Mouse (Mus musculus) layer of hippocampus, adult 18-20 months (tissue): ENCODE measurements around the gene Traf3ip1. TPM values are rescaled to one million over a fixed set of nuclear protein-coding genes. Genes with fewer than 3 reads are reported as not detected.
"Not testable (repeated sequence)": the region's sequence is repeated elsewhere in the genome, so short reads cannot be mapped to it uniquely, and the experiment has no call there.

Experiments used
- DNase-seq, 2 experiments: peaks; one replicate each; pipeline ENCODE4 v3.0.0; 2022; ENCODE audit warnings: low spot score in 2 of 2
- total RNA-seq, 2 experiments: library from RNA; stranded (reverse); gene quantifications; 2 replicates each; pipeline ENCODE4 v1.2.3; 2021

The Traf3ip1 gene
- total RNA-seq, 2 experiments from 2014 or later: 14.3 to 14.6 TPM

- no peak for DNase-seq
These were observed 30.0 kb upstream of the Traf3ip1 start for GRCm38 (mm10) chr1:91464436-91464835.

- no peak for DNase-seq
These were observed 29.2 kb upstream of the Traf3ip1 start for GRCm38 (mm10) chr1:91465244-91465643.

DNA sequence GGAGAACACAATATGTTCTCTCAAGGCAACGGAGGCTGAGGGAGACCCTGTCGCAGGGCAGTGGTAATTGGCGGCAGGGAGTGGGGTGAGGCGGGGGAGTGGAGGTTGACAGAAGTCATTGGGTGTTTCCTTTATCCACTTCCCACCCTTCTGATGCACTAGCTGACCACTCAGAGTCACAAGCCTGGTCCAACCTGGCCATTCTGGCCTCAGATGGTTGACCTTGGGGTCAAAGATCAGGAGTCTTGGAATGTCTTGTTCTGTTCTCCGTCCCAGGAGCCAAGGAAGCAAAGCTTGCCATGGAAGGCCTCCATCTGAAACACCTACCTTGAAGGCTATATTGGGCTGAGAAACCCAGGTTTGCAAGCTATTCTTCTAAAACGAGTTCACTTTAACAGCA, 28.3 kb upstream of the Traf3ip1 start:
- no peak for DNase-seq

- no peak for DNase-seq
These were observed 24.5 kb upstream of the Traf3ip1 start for GRCm38 (mm10) chr1:91469888-91470419.

DNA sequence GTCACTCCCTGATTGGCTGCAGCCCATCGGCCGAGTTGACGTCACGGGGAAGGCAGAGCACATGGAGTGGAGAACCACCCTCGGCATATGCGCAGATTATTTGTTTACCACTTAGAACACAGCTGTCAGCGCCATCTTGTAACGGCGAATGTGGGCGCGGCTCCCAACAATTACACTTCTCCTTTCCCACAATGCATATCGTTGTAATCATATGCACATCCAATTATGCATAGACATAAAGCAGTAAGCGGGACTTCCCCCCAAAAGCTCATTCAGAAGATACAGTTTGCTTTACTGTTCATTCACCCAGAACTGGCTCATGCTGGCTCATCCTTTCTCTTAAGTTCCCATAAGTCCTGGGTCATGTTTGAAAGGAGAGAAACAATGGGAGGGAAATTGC, 16.3 kb upstream of the Traf3ip1 start:
- not testable (repeated sequence) for DNase-seq

- no peak for DNase-seq
These were observed 15.5 kb upstream of the Traf3ip1 start for GRCm38 (mm10) chr1:91478958-91479357.

- no peak for DNase-seq
These were observed 11.7 kb upstream of the Traf3ip1 start for GRCm38 (mm10) chr1:91482616-91483211.

DNA sequence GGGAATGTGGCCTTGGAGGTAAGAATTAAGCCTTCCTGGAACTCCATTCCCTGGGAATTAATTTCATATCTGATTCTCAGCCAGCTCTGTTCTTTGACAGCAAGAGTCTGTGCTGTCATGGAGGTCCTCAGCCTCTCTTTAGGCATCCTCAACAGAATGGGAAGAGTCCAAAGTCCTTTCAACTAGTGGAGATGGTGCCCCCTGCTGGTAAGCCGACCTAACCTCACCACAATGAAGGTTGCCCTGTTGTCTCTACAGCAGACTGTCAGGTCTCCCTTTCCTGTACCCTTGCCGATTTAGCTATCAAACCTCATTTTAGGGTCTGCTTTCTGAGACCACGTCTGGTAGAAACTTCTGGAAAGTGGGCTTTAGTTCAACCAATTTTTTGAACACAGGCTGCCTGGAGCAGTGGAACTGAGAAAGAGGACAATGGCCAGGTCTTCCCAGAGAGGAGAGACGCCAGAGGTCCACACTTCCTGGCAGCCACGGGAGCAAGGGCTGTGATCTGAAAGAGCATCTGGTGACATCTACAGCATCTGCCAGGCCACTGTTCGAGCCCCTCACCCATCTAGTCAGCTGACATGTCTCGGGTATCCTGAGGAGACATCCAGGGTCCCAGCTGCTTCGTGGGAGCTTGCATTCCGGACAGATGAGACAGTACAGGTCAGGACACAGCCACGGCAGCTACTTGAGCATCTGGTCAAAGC, 11.0 kb upstream of the Traf3ip1 start:
- DNase-seq: peak; percentile 61 to 88

DNA sequence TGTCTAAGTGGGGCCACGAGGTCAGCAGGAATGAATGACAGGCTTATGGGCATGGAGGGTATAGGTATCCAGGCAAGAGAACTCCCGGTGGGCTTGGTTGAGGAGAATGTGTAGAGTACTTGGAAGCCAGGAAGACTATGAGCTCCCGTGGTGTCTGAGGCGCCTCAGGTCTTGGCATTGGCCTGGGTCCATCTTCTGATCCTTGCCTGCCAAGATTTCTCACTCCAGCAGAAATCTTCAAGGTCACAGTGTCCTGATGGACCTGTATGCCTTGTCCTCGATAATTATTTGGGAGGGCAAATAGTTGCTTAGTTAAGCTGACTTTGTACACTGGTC, 10.5 kb upstream of the Traf3ip1 start:
- no peak for DNase-seq

DNA sequence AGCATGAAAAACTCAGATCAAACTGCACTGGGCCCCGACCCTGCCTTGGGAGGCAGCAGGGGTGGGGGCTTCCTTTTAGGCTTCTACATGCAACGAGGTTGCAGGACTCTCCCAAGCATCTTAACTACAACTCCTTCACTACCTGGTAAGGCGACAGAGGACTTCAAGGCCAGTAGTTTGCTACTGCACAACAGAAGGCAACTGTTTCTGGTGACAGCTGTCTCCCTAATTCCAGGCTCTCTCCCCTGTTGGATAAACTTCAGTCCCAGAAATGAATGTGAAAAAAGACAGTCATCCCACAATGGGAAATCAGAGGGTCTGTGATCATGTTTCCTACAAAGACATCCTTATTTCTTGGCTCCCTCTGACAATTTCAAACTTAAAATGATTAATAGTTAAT, 9.0 kb upstream of the Traf3ip1 start:
- no peak for DNase-seq

GRCm38 (mm10) chr1:91486165-91486564, 8.3 kb upstream of the Traf3ip1 start:
- no peak for DNase-seq

- no peak for DNase-seq
These were observed 4.1 kb upstream of the Traf3ip1 start for GRCm38 (mm10) chr1:91490322-91490721.

DNA sequence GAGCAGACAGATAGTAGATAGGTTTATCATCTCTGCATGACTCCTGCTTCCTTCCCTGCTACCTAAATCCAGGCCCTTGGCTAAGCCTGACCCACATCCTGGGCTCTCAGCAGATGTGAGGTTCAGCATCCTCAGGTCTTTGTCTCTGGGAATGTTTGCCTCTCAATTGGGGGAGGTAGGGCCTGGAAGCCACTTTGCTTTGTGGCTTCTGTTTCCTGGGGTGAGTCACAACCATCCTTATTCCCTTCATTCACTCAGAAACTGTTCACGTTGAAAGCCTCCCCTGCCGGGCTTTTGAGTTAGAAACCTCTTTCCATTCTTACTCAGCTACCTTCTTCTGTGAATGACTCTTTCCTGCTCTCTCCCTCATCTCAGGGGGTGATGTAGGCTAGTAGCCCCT, 1.7 kb upstream of the Traf3ip1 start:
- no peak for DNase-seq

- DNase-seq: no peak
These were observed 509 bp upstream of the Traf3ip1 start for GRCm38 (mm10) chr1:91493938-91494337.

DNA sequence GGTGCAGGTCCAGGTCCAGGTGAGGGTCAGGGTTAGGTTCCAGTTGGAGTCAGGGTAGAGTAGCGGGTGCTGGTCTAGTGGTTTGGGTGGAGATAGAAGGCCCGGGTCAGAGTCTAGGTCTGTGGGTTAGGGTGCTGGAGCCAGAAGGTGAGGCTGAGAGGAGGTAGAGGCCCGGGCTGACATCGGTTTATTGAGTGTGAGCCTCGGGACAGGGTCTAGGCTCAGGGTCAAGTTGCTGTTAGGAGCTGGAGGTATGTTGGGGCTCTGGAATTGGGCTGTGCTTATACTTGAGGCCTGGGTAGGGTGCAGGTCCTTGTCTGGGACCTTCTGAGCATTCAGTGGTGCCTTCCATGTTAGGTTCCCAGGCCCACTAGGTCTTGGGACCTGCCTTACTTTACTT, 874 bp downstream of the Traf3ip1 start:
- DNase-seq: no peak

DNA sequence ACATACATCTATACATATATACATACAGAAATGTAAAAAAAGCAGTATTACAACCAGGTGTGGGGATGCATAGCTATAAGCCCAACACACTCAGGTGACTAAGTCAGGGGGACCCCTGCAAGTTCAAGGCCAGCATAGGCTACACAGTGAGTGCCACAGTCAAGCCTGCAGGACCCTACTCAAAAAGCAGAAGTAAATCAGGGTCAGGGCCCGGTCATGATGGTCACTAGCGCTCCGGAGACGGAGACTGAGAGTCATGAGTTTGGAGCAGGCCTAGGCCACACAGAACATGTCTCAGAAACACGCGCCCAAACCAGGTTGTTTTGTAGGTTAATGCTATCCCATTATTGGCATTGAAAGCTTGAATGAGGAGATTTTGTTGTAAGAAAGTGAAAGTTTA, 4.1 kb downstream of the Traf3ip1 start:
- DNase-seq: no peak

- no peak for DNase-seq
These were observed 10.2 kb downstream of the Traf3ip1 start for GRCm38 (mm10) chr1:91504615-91505014.

DNA sequence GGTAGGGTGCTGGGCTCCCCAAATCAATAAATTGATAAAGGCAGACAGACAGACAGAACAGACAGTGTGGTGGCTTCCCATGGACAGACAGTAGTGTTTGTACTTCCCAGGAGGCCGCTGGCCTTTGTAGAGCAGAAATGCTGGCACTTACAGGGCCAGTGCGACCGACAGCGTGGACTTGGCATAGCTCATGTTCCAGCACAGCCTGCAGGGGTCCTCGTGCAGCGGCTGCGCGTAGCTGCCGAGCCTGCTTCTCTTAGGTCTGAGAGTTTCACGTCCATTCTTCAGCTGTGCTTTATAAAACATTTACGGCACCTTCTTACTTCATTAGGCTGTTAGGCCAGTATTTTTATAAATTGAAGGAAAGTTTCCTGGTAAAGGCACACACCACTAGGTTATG, 20.5 kb downstream of the Traf3ip1 start:
- DNase-seq: no peak

DNA sequence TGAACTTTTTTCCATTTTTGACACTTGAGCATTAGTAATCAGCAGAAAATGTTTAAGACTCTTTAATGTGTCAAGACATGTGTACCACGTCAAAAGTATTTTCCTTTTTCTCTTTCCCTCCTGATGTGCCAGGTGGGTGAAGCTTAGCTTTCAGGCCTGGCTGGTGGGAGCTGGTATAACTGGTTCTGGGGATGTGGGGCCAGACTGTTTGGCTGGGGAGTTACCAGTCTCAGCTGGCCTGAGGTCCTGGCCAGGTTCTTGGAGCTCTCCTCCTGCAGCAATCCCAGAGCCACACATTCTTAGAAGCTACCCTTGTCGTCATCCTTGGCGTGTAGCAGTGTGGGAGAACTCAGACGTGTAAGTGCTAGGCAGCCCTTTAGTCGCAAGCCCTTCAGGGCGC, 21.2 kb downstream of the Traf3ip1 start:
- DNase-seq: no peak

- DNase-seq: peak; percentile 28 to 78
These were observed 29.3 kb downstream of the Traf3ip1 start for GRCm38 (mm10) chr1:91523759-91524158.

- DNase-seq: no peak
These were observed 31.4 kb downstream of the Traf3ip1 start for GRCm38 (mm10) chr1:91525838-91526237.

DNA sequence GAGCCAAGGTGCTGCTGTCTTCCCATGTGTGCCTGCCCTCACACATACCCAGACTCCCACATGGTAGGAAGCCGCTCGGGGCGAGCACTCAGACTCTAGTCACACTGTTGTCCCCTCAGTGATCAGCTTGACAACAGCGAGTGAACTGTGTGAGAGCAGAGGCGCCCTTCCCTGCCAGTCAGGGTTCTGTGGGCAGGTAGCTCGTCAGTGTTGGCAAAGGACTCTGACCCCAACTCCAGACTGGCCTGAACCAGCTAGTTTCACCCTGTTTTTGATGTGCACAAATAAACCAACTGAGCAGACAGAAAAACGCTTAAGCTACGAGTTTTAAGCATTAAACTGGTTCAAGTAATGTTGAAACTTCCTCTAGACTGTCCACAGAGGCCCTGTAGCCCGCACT, 35.7 kb downstream of the Traf3ip1 start:
- no peak for DNase-seq

DNA sequence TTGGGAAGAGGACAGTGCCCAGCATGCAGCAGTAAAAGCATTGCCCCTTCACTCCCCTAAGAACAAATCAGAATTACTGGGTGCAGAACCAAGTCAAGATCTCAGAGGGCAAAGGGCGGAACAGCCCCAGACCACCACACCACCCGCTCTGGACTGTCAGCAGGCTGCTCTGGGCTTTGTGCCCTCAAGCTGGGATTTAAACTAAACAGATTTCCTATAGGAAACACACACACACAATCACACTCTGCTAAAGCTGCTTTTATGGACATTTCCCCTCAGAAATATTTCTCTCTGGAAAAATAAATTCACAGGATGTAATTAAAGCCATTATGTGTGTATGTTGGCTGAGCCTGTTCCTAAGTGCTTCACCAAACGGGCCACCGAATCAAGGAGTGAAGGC, 37.8 kb downstream of the Traf3ip1 start:
- DNase-seq: no peak
